Mouse (Mus musculus): Measurements from ENCODE around the gene Rbfox1.

Rbfox1 gene

GRCm38 (mm10) chr16:6348581-6349241 is 463.6 kb downstream of the Rbfox1 start:
- DNase-seq (ENCODE audit: low spot score in 2 of 2) = no peak

GRCm38 (mm10) chr16:6349381-6349780 is 464.2 kb downstream of the Rbfox1 start:
- DNase-seq (ENCODE audit: low spot score in 2 of 2) = no peak

DNA sequence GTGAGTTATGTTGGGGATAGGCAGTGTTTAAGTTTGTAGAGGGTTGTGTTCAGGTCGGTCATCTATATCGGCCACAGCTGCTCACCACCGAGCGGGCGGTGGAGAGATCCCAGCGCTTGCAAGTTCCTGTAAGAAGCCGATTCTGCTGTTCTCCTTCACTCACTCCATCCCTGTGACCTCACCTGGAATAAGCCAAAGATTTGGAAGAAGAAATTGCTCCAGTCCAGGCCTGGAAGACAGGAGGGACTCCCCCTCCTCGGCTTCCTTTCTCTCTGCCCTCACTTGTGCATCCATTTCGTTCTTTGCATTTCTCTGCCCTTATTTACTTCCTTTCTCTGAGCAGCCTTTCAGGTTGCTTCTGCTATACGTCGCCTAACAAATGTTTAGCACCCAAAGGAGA is 465.1 kb downstream of the Rbfox1 start:
- no peak for DNase-seq (ENCODE audit: low spot score in 2 of 2)

DNA sequence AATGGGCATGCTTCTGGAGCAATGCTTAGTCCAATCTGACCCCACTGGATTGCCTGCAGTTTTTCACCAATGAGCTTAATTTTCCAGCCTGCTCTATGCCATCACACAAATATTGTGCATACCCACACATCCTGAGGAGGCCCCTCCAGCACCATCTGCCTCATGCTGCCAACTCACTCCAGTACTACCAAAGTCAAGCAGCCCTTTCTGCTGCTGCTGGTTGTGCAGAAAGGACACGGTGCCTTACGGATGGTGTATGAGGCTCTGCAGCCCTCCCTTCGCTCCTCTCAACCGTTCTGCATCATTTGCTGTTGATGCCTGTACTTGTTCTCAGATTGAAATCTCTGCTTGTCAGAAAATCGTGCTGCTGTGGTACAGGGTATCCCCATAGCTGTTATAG is 468.0 kb downstream of the Rbfox1 start:
- DNase-seq (ENCODE audit: low spot score in 2 of 2) = no peak

DNA sequence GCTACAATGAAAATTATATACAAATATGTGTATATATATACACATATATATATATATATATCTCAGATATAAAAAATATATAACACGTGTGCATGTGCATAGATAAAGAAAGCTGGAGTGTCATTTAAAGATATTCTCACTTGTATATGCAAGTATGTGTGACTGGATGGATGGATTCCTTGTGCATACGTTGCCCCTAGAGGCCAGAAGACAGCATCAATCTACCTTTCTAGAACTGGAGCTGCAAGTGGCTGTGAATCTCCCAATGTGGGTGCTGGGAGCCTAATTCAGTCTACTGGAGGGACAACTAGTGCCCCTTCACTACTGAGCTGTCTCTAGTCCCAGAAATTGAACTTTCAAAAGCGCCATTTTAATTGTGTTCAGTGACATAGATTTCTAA is 471.8 kb downstream of the Rbfox1 start:
- DNase-seq (ENCODE audit: low spot score in 2 of 2) = no peak

- no peak for DNase-seq (ENCODE audit: low spot score in 2 of 2)
Observed at GRCm38 (mm10) chr16:6365793-6366192, 480.6 kb downstream of the Rbfox1 start.

- DNase-seq (ENCODE audit: low spot score in 2 of 2) = no peak
Observed at GRCm38 (mm10) chr16:6366649-6367048, 481.5 kb downstream of the Rbfox1 start.

GRCm38 (mm10) chr16:6380924-6381323 is 495.8 kb downstream of the Rbfox1 start:
- no peak for DNase-seq (ENCODE audit: low spot score in 2 of 2)

- DNase-seq (ENCODE audit: low spot score in 2 of 2) = no peak
Observed at GRCm38 (mm10) chr16:6381572-6381971, 496.4 kb downstream of the Rbfox1 start.

- DNase-seq (ENCODE audit: low spot score in 2 of 2) = no peak
Observed at GRCm38 (mm10) chr16:6382712-6383111, 497.6 kb downstream of the Rbfox1 start.

GRCm38 (mm10) chr16:6390278-6390930 is 505.2 kb downstream of the Rbfox1 start:
- DNase-seq (ENCODE audit: low spot score in 2 of 2) = no peak

- no peak for DNase-seq (ENCODE audit: low spot score in 2 of 2)
Observed at GRCm38 (mm10) chr16:6396676-6397409, 511.7 kb downstream of the Rbfox1 start.

DNA sequence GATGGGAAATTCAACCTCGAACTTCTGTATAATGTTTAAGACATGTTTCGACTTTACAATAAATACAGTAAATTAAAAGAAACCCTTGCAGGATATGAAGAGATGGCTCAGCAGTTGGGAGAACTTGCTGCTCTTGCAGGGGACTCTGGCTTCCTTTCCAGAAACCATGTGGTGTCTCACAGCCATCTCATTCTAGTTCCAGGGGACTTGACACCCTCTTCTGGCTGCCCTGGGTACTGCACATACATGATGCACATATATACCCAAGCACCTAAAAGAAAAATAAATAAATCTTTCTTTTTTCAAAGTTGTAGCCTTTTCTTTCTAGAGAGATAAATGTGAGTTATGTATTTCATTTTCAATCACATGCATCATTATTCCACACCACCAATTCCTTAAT is 512.5 kb downstream of the Rbfox1 start:
- DNase-seq (ENCODE audit: low spot score in 2 of 2) = no peak

GRCm38 (mm10) chr16:6402816-6403215 is 517.7 kb downstream of the Rbfox1 start:
- no peak for DNase-seq (ENCODE audit: low spot score in 2 of 2)

DNA sequence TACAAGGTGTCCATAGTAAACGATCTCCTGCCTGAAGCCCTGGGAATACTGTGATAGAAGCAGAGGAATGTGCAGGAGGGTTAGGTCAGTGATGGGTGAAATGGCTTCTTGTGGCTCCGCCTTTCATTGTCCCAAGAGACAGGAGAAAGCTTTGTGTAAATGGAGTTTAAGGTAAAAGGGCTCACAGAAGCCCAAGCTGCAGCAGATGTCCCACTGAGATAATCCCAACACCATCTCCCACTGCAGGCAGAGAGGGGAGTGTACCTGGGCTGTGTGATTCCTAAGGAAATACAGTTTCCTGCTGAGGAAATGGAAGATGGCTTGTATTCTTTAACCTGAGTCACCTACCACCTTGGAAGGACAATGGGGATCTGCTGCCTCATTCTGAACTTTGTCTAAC is 529.7 kb downstream of the Rbfox1 start:
- no peak for DNase-seq (ENCODE audit: low spot score in 2 of 2)

DNA sequence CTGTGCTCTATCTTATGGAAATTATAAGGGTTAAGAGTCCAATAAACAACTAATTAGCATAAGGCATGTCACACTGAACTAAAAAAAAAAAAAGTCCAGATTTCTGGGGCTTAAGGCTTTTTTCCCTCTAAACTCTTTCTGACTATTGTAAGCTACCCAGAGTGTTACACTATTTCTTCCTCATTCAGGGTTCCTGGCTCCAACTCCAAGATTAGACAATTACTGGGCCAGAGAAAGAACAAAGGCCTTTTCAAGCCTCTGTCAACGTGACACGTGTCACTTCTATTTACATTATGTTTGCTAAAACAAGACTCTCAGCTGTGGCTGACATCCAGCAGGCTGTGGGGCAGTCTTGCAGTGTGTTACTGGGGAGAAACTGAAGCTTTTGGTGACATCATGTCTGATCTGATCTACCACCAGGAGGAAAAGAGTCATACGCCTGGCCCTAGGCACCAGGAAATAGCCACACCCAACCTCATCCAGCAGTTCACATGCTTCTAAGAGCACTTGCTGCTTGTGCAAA is 536.5 kb downstream of the Rbfox1 start:
- DNase-seq (ENCODE audit: low spot score in 2 of 2) = no peak

GRCm38 (mm10) chr16:6423878-6424409 is 538.8 kb downstream of the Rbfox1 start:
- no peak for DNase-seq (ENCODE audit: low spot score in 2 of 2)

DNA sequence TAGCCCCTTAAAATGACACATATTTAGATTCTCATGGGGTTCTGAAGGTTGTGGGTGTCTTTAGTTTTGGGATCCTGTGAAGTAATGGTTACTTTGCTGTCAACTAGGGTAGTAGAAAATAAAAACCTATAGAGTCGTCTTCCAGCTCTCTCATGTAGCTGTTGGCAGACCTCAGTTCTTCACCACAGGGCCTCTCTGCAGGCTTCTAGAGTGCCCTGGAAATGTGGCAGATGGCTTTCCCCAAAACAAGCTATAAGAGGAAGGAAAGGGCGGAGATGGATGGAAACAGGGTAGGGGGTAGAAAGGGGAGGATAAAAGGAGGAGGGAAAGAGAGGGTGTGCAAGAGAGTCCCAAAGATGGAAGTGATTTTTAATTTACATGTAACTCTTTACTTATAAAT is 539.6 kb downstream of the Rbfox1 start:
- DNase-seq (ENCODE audit: low spot score in 2 of 2) = no peak

GRCm38 (mm10) chr16:6427292-6428281 is 542.4 kb downstream of the Rbfox1 start:
- DNase-seq (ENCODE audit: low spot score in 2 of 2) = no peak

DNA sequence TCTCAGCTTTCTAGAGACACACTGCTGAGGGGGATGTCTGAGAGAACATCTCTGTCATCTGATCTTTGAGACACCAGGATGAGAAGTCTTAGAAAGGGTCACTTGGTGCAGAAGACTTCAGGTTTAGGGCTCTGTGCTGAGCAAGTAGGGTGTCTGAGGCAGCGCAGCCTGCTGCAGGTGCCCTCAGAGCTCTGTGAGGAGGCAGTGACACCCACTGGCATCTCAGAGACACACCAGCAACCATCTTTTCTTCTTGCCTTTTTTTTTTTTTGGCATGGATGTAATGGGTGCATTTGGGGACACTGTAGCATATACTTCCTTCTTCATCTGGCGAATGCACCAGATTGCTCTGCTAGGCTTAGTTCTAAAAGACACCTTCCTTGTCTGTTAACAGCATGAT is 545.8 kb downstream of the Rbfox1 start:
- no peak for DNase-seq (ENCODE audit: low spot score in 2 of 2)

GRCm38 (mm10) chr16:6436445-6436844 is 551.3 kb downstream of the Rbfox1 start:
- no peak for DNase-seq (ENCODE audit: low spot score in 2 of 2)
